Mouse (Mus musculus) heart, embryonic 14.5 days (tissue): ENCODE measurements around the gene Krtap5-1. TPM values are rescaled to one million over a fixed set of nuclear protein-coding genes. Genes with fewer than 3 reads are reported as not detected.

Source experiments
- polyA plus RNA-seq: library from polyadenylated mRNA; unstranded; fragments of >200 nt; fragmentation: Nextera tagmentation; extraction: Ambion mirVana; gene quantifications from 2 replicates; pipeline ENCODE4 v1.2.1, GENCODE M21; 2014

The Krtap5-1 gene
- polyA plus RNA-seq, 1 experiment from 2014 or later, result not detected

Other genes with a start within 250 kb of the Krtap5-1 start
- 46.8 and 48.9 TPM in 2 replicates for gene Mob2, start 236.1 kb downstream of the Krtap5-1 start, polyA plus RNA-seq
- gene Dusp8, start 201.3 kb downstream of the Krtap5-1 start, polyA plus RNA-seq, result 13.3 and 16.7 TPM in 2 replicates
- gene Gm45618, start 176.4 kb downstream of the Krtap5-1 start, polyA plus RNA-seq, result not detected in 2 replicates
- gene Gm39115, start 161.1 kb downstream of the Krtap5-1 start, polyA plus RNA-seq, result not detected in 2 replicates
- gene Gm45337, start 152.5 kb downstream of the Krtap5-1 start, polyA plus RNA-seq, result not detected in 2 replicates
- gene Gm29735, start 140.0 kb downstream of the Krtap5-1 start, polyA plus RNA-seq, result not detected in 2 replicates
- not detected in 2 replicates for gene Gm4553, start 131.4 kb downstream of the Krtap5-1 start, polyA plus RNA-seq
- not detected in 2 replicates for gene Krtap5-2, start 121.1 kb downstream of the Krtap5-1 start, polyA plus RNA-seq
- gene Gm10153, start 106.7 kb downstream of the Krtap5-1 start, polyA plus RNA-seq, result not detected in 2 replicates
- not detected in 2 replicates for gene Krtap5-3, start 95.8 kb downstream of the Krtap5-1 start, polyA plus RNA-seq
- gene Gm7579, start 85.3 kb downstream of the Krtap5-1 start, polyA plus RNA-seq, result not detected in 2 replicates
- gene Krtap5-5, start 67.1 kb downstream of the Krtap5-1 start, polyA plus RNA-seq, result not detected in 2 replicates
- gene Gm40460, start 56.0 kb downstream of the Krtap5-1 start, polyA plus RNA-seq, result not detected in 2 replicates
- not detected in 2 replicates for gene Gm2431, start 38.8 kb downstream of the Krtap5-1 start, polyA plus RNA-seq
- not detected in 2 replicates for gene Gm4559, start 22.8 kb downstream of the Krtap5-1 start, polyA plus RNA-seq
- gene Krtap5-4, start 6.4 kb upstream of the Krtap5-1 start, polyA plus RNA-seq, result 0.19 TPM in 1 of 2 replicates, not detected in the other
- gene Ifitm10, start 76.6 kb upstream of the Krtap5-1 start, polyA plus RNA-seq, result 4.2 and 7.5 TPM in 2 replicates
- not detected in 2 replicates for gene Gm49369, start 85.5 kb upstream of the Krtap5-1 start, polyA plus RNA-seq
- 516 and 537 TPM in 2 replicates for gene Ctsd, start 90.9 kb upstream of the Krtap5-1 start, polyA plus RNA-seq
- not detected in 2 replicates for gene Syt8, start 137.7 kb upstream of the Krtap5-1 start, polyA plus RNA-seq
- 24.1 and 31.7 TPM in 2 replicates for gene Tnni2, start 144.7 kb upstream of the Krtap5-1 start, polyA plus RNA-seq
- gene Lsp1, start 163.7 kb upstream of the Krtap5-1 start, polyA plus RNA-seq, result 48.6 and 49.3 TPM in 2 replicates
- gene Tnnt3, start 201.7 kb upstream of the Krtap5-1 start, polyA plus RNA-seq, result 3.9 and 5.8 TPM in 2 replicates
- gene Mrpl23, start 235.6 kb upstream of the Krtap5-1 start, polyA plus RNA-seq, result 23.5 and 23.8 TPM in 2 replicates